Mouse (Mus musculus) kidney, postnatal 0 days (tissue): ENCODE results near the gene Ptpre. TPM values are rescaled to one million over a fixed set of nuclear protein-coding genes. Genes with fewer than 3 reads are reported as not detected.
"Not testable (repeated sequence)": the region's sequence is repeated elsewhere in the genome, so short reads cannot be mapped to it uniquely, and the experiment has no call there.

Experiments used
- ATAC-seq: fragments of 200-750 bp; cut with Nextera tagmentation; replicated peaks from 2 replicates; pipeline ENCODE4 v1.8.0; 2017; ENCODE audit warnings: low read depth, moderate number of reproducible peaks, moderate TSS enrichment, moderate library complexity; ENCODE audit not compliant: low FRiP score
- DNase-seq: peaks from one replicate; pipeline ENCODE4 v3.0.0-alpha.2; 2016; ENCODE audit warnings: low spot score
- H3K27ac ChIP-seq: fragments of 300-500 bp; sonication (generic); 2 replicates; pipeline ENCODE4 v1.5.1; 2014; ENCODE audit warnings: mild to moderate bottlenecking
- H3K27me3 ChIP-seq: fragments of 300-500 bp; sonication (generic); 2 replicates; pipeline ENCODE4 v1.6.1; 2014; ENCODE audit warnings: low read length, mixed read lengths; ENCODE audit not compliant: insufficient read depth
- H3K36me3 ChIP-seq: fragments of 300-500 bp; sonication (generic); 2 replicates; pipeline ENCODE4 v1.6.1; 2014; ENCODE audit warnings: low read length, mixed read lengths; ENCODE audit not compliant: insufficient read depth
- H3K4me1 ChIP-seq: fragments of 300-500 bp; sonication (generic); replicated peaks from 2 replicates; pipeline ENCODE4 v1.6.1; 2014; ENCODE audit warnings: antibody characterized with exemption, low read length, mixed read lengths; ENCODE audit not compliant: insufficient read depth
- H3K4me2 ChIP-seq: fragments of 300-500 bp; sonication (generic); 2 replicates; pipeline ENCODE4 v1.6.1; 2014; ENCODE audit warnings: mild to moderate bottlenecking, low read length, moderate library complexity, mixed read lengths
- H3K4me3 ChIP-seq: fragments of 300-500 bp; sonication (generic); replicated peaks from 2 replicates; pipeline ENCODE4 v1.5.1; 2014; ENCODE audit warnings: low read depth, low read length
- H3K9ac ChIP-seq: fragments of 300-500 bp; sonication (generic); 2 replicates; pipeline ENCODE4 v1.6.1; 2014; ENCODE audit warnings: low read depth, low read length
- H3K9me3 ChIP-seq: fragments of 300-500 bp; sonication (generic); replicated peaks from 2 replicates; pipeline ENCODE4 v1.6.1; 2016; ENCODE audit warnings: low read length, inconsistent platforms, mixed read lengths
- CTCF ChIP-seq: IDR thresholded peaks from 2 replicates; pipeline ENCODE4 v1.5.1; 2016; ENCODE audit warnings: antibody characterized with exemption, low read depth, mild to moderate bottlenecking, moderate library complexity
- WGBS: fragments of 180-500 bp; shearing (Covaris S2); extraction: QIAGEN DNeasy Blood & Tissue Kit; methylation state at CpG from one replicate; pipeline ENCODE4 v1.1.7; 2014; 5-methylcytosine and 5-hydroxymethylcytosine counted together
- polyA plus RNA-seq: library from polyadenylated mRNA; unstranded; fragments of >200 nt; fragmentation: Nextera tagmentation; extraction: Ambion mirVana; gene quantifications from 2 replicates; pipeline ENCODE4 v1.2.1, GENCODE M21; 2015

Ptpre gene
- polyA plus RNA-seq, 1 experiment from 2014 or later = 1.3 TPM

- Histone ChIP-seq H3K27ac (no peak overlapping the region), H3K9me3 (no peaks in the 10 kb centered on the region), H3K4me1 (no peaks in the 10 kb centered on the region), H3K4me3 (no peak overlapping the region), H3K36me3 (no peaks in the 10 kb centered on the region), H3K9ac (no peak overlapping the region), H3K27me3 (no peaks in the 10 kb centered on the region), H3K4me2 (no peak overlapping the region)
- TF ChIP-seq CTCF = no peak
- ATAC-seq (no peak), DNase-seq (no peak)
Observed at GRCm38 (mm10) chr7:135571392-135571791, 34.1 kb downstream of the Ptpre start.

- H3K36me3 ChIP-seq = no peaks in the 10 kb centered on the region
- H3K9me3 ChIP-seq = no peaks in the 10 kb centered on the region
- no peak overlapping the region for H3K4me2 ChIP-seq
- no peaks in the 10 kb centered on the region for H3K27me3 ChIP-seq
- H3K4me1 ChIP-seq = no peaks in the 10 kb centered on the region
- no peak overlapping the region for H3K27ac ChIP-seq
- DNase-seq = no peak
- no peak overlapping the region for H3K9ac ChIP-seq
- TF ChIP-seq CTCF = no peak
- 63% methylated on average over 10 of the region's 10 CpGs for WGBS
- no peak for ATAC-seq
- H3K4me3 ChIP-seq = no peak overlapping the region
Observed at GRCm38 (mm10) chr7:135571951-135572559, 34.8 kb downstream of the Ptpre start.

GRCm38 (mm10) chr7:135575319-135576069 is 38.2 kb downstream of the Ptpre start:
- H3K9me3 ChIP-seq, H3K4me2 ChIP-seq, H3K36me3 ChIP-seq, ATAC-seq, H3K4me1 ChIP-seq, DNase-seq, H3K9ac ChIP-seq, H3K4me3 ChIP-seq, H3K27me3 ChIP-seq, H3K27ac ChIP-seq: not testable (repeated sequence)
- WGBS = 74% methylated on average over 7 of the region's 7 CpGs

- H3K27me3 ChIP-seq = no peaks in the 10 kb centered on the region
- H3K9ac ChIP-seq = no peak overlapping the region
- ATAC-seq (no peak), DNase-seq (no peak)
- TF ChIP-seq CTCF = no peak
- H3K9me3 ChIP-seq = no peaks in the 10 kb centered on the region
- no peak overlapping the region for H3K4me2 ChIP-seq
- H3K4me1 ChIP-seq = no peaks in the 10 kb centered on the region
- H3K4me3 ChIP-seq = no peak overlapping the region
- WGBS = 93% methylated on average over 3 of the region's 3 CpGs
- H3K36me3 ChIP-seq = no peaks in the 10 kb centered on the region
- no peak overlapping the region for H3K27ac ChIP-seq
Observed at GRCm38 (mm10) chr7:135576329-135576728, 39.0 kb downstream of the Ptpre start.

- Histone ChIP-seq H3K27ac (no peak overlapping the region), H3K4me2 (no peak overlapping the region), H3K4me3 (no peak overlapping the region), H3K4me1 (no peaks in the 10 kb centered on the region), H3K9ac (no peak overlapping the region), H3K36me3 (no peaks in the 10 kb centered on the region), H3K9me3 (no peaks in the 10 kb centered on the region), H3K27me3 (no peaks in the 10 kb centered on the region)
- WGBS = 79% methylated on average over 16 of the region's 16 CpGs
- no peak for ATAC-seq
- DNase-seq = no peak
- no peak for TF ChIP-seq CTCF
Observed at GRCm38 (mm10) chr7:135578715-135579325, 41.5 kb downstream of the Ptpre start.

GRCm38 (mm10) chr7:135580306-135581091 is 43.2 kb downstream of the Ptpre start:
- no peak for TF ChIP-seq CTCF
- H3K4me3 ChIP-seq = no peak overlapping the region
- no peaks in the 10 kb centered on the region for H3K27me3 ChIP-seq
- H3K9me3 ChIP-seq = no peaks in the 10 kb centered on the region
- H3K4me2 ChIP-seq = no peak overlapping the region
- H3K27ac ChIP-seq = no peak overlapping the region
- no peak for ATAC-seq
- no peaks in the 10 kb centered on the region for H3K4me1 ChIP-seq
- no peaks in the 10 kb centered on the region for H3K36me3 ChIP-seq
- DNase-seq = no peak
- no peak overlapping the region for H3K9ac ChIP-seq
- 78% methylated on average over 7 of the region's 7 CpGs for WGBS
